Mouse (Mus musculus) liver, embryonic 15.5 days (tissue): Measurements from ENCODE around the gene Col18a1. TPM values are rescaled to one million over a fixed set of nuclear protein-coding genes. Genes with fewer than 3 reads are reported as not detected.
A peak's percentile ranks its signal among the peaks of the same experiment; 100 is the strongest.

Experiments used
- ATAC-seq: fragments of 200-750 bp; cut with Nextera tagmentation; 2 replicates; pipeline ENCODE4 v1.8.0; 2017; ENCODE audit warnings: moderate number of reproducible peaks, mild to moderate bottlenecking, moderate library complexity; ENCODE audit not compliant: insufficient read depth
- H3K27ac ChIP-seq: fragments of 300-500 bp; sonication (generic); replicated peaks from 2 replicates; pipeline ENCODE4 v1.5.1; 2015; ENCODE audit warnings: mild to moderate bottlenecking, inconsistent platforms
- H3K27me3 ChIP-seq: fragments of 300-500 bp; sonication (generic); 2 replicates; pipeline ENCODE4 v1.6.1; 2015; ENCODE audit warnings: mild to moderate bottlenecking, inconsistent platforms
- H3K36me3 ChIP-seq: fragments of 300-500 bp; sonication (generic); replicated peaks from 2 replicates; pipeline ENCODE4 v1.6.1; 2015; ENCODE audit warnings: moderate library complexity, mild to moderate bottlenecking, inconsistent platforms
- H3K4me1 ChIP-seq: fragments of 300-500 bp; sonication (generic); replicated peaks from 2 replicates; pipeline ENCODE4 v1.6.1; 2015; ENCODE audit warnings: inconsistent platforms
- H3K4me2 ChIP-seq: fragments of 300-500 bp; sonication (generic); 2 replicates; pipeline ENCODE4 v1.6.1; 2015; ENCODE audit warnings: moderate library complexity, mild to moderate bottlenecking, inconsistent platforms
- H3K4me3 ChIP-seq: fragments of 300-500 bp; sonication (generic); replicated peaks from 2 replicates; pipeline ENCODE4 v1.5.1; 2015; ENCODE audit warnings: mild to moderate bottlenecking, inconsistent platforms
- H3K9ac ChIP-seq: fragments of 300-500 bp; sonication (generic); 2 replicates; pipeline ENCODE4 v1.6.1; 2015; ENCODE audit warnings: moderate library complexity, mild to moderate bottlenecking, inconsistent platforms
- H3K9me3 ChIP-seq: fragments of 300-500 bp; sonication (generic); replicated peaks from 2 replicates; pipeline ENCODE4 v1.6.1; 2016; ENCODE audit warnings: inconsistent platforms
- WGBS: fragments of 180-500 bp; shearing (Covaris S2); methylation state at CpG from one replicate; pipeline ENCODE4 v1.1.7; 2015; ENCODE audit warnings: mixed read lengths; ENCODE audit not compliant: insufficient replicate concordance; 5-methylcytosine and 5-hydroxymethylcytosine counted together
- polyA plus RNA-seq: library from polyadenylated mRNA; unstranded; fragments of >200 nt; fragmentation: Nextera tagmentation; extraction: Ambion mirVana; gene quantifications from 2 replicates; pipeline ENCODE4 v1.2.1, GENCODE M21; 2015

Gene Col18a1
- polyA plus RNA-seq, 1 experiment from 2014 or later: 66.0 TPM

GRCm38 (mm10) chr10:77061426-77061825 is 104.9 kb downstream of the Col18a1 start:
- 47% methylated on average over 3 of the region's 3 CpGs for WGBS
- peaks cover 9% of the 10 kb centered on the region for H3K4me1 ChIP-seq
- H3K4me3 ChIP-seq: no peak overlapping the region
- ATAC-seq: no peak
- no peaks in the 10 kb centered on the region for H3K27me3 ChIP-seq
- H3K4me2 ChIP-seq: no peak overlapping the region
- H3K36me3 ChIP-seq: peaks cover 16% of the 10 kb centered on the region; the same call in 1 of the 2 replicates
- H3K9me3 ChIP-seq: no peaks in the 10 kb centered on the region
- no peak overlapping the region for H3K9ac ChIP-seq
- H3K27ac ChIP-seq: no peak overlapping the region

- no peaks in the 10 kb centered on the region for H3K27me3 ChIP-seq
- no peaks in the 10 kb centered on the region for H3K9me3 ChIP-seq
- H3K27ac ChIP-seq: no peak overlapping the region
- no peak for ATAC-seq
- WGBS: 72% methylated on average over 10 of the region's 10 CpGs
- peaks cover 19% of the 10 kb centered on the region for H3K4me1 ChIP-seq
- H3K9ac ChIP-seq: no peak overlapping the region
- H3K36me3 ChIP-seq: peaks cover 39% of the 10 kb centered on the region
- no peak overlapping the region for H3K4me2 ChIP-seq
- H3K4me3 ChIP-seq: no peak overlapping the region
Observed at GRCm38 (mm10) chr10:77056768-77057167, 109.6 kb downstream of the Col18a1 start.

- Histone ChIP-seq H3K4me3 (no peak overlapping the region), H3K9ac (no peak overlapping the region), H3K4me2 (no peak overlapping the region), H3K4me1 (no peaks in the 10 kb centered on the region), H3K27ac (no peak overlapping the region), H3K36me3 (peaks cover 45% of the 10 kb centered on the region), H3K9me3 (no peaks in the 10 kb centered on the region), H3K27me3 (no peaks in the 10 kb centered on the region)
- 73% methylated on average over 3 of the region's 3 CpGs for WGBS
- no peak for ATAC-seq
Observed at GRCm38 (mm10) chr10:77048606-77049005, 117.7 kb downstream of the Col18a1 start.

- no peak for ATAC-seq
- WGBS: 49% methylated on average over 4 of the region's 4 CpGs
Observed at GRCm38 (mm10) chr10:77048196-77048595, 118.2 kb downstream of the Col18a1 start.

GRCm38 (mm10) chr10:77038579-77039174 is 127.7 kb downstream of the Col18a1 start:
- WGBS: 75% methylated on average over 8 of the region's 8 CpGs
- Histone ChIP-seq H3K27me3 (no peaks in the 10 kb centered on the region), H3K36me3 (peaks cover 36% of the 10 kb centered on the region), H3K9ac (no peak overlapping the region), H3K4me2 (no peak overlapping the region), H3K4me1 (peaks cover 24% of the 10 kb centered on the region), H3K4me3 (no peak overlapping the region), H3K27ac (no peak overlapping the region), H3K9me3 (no peaks in the 10 kb centered on the region)
- no peak for ATAC-seq

More at GRCm38 (mm10) chr10:77048196-77048595, 118.2 kb downstream of the Col18a1 start:
- Histone ChIP-seq H3K4me3 (no peak overlapping the region), H3K9ac (no peak overlapping the region), H3K27ac (no peak overlapping the region), H3K36me3 (peaks cover 45% of the 10 kb centered on the region), H3K9me3 (no peaks in the 10 kb centered on the region), H3K27me3 (no peaks in the 10 kb centered on the region), H3K4me1 (no peaks in the 10 kb centered on the region), H3K4me2 (no peak overlapping the region)

- Histone ChIP-seq H3K27ac (no peak overlapping the region), H3K4me2 (peak overlapping the region; percentile 97), H3K9me3 (no peaks in the 10 kb centered on the region), H3K27me3 (peaks cover 7% of the 10 kb centered on the region; the same call in 1 of the 2 replicates), H3K36me3 (0 out of 2 replicates have a peak, but pooled peaks cover 15% of the 10 kb centered on the region), H3K4me3 (no peak overlapping the region), H3K9ac (no peak overlapping the region), H3K4me1 (peaks cover 45% of the 10 kb centered on the region)
- WGBS: 53% methylated on average over 6 of the region's 6 CpGs
- ATAC-seq: no peak
Observed at GRCm38 (mm10) chr10:77035487-77035886, 130.9 kb downstream of the Col18a1 start.

GRCm38 (mm10) chr10:77033323-77034025 is 132.9 kb downstream of the Col18a1 start:
- Histone ChIP-seq H3K9me3 (no peaks in the 10 kb centered on the region), H3K4me3 (peak overlapping the region; percentile 66), H3K27me3 (peaks cover 7% of the 10 kb centered on the region; the same call in 1 of the 2 replicates), H3K9ac (peak overlapping the region; percentile 48), H3K4me1 (peaks cover 45% of the 10 kb centered on the region), H3K36me3 (0 out of 2 replicates have a peak, but pooled peaks cover 5% of the 10 kb centered on the region), H3K4me2 (peak overlapping the region; percentile 97), H3K27ac (no peak overlapping the region)
- under 1% methylated on average over 30 of the region's 30 CpGs for whole genome bisulfite sequencing
- peak; percentile 56 for ATAC-seq

GRCm38 (mm10) chr10:77032591-77033322 is 133.6 kb downstream of the Col18a1 start:
- Histone ChIP-seq H3K4me2 (peak overlapping the region; percentile 97), H3K27me3 (peaks cover 7% of the 10 kb centered on the region; the same call in 1 of the 2 replicates), H3K9me3 (no peaks in the 10 kb centered on the region), H3K27ac (no peak overlapping the region), H3K4me3 (peak overlapping the region; percentile 66), H3K9ac (peak overlapping the region; percentile 64), H3K4me1 (peaks cover 45% of the 10 kb centered on the region), H3K36me3 (no peaks in the 10 kb centered on the region)
- under 1% methylated on average over 49 of the region's 49 CpGs for WGBS
- ATAC-seq: peak; percentile 84

GRCm38 (mm10) chr10:77031768-77032375 is 134.5 kb downstream of the Col18a1 start, which contains the start of gene Slc19a1:
Gene Slc19a1 (plus strand): TSS chr10:77032241.
- peaks cover 7% of the 10 kb centered on the region; the same call in 1 of the 2 replicates for H3K27me3 ChIP-seq
- H3K4me1 ChIP-seq: peaks cover 45% of the 10 kb centered on the region
- ATAC-seq: no peak
- no peaks in the 10 kb centered on the region for H3K36me3 ChIP-seq
- peak within 1 kb of the TSS; percentile 64 for H3K9ac ChIP-seq
- peak within 1 kb of the TSS; percentile 66 for H3K4me3 ChIP-seq
- no peak within 1 kb of the TSS for H3K27ac ChIP-seq
- peak within 1 kb of the TSS; percentile 97 for H3K4me2 ChIP-seq
- no peaks in the 10 kb centered on the region for H3K9me3 ChIP-seq
- 67% methylated on average over 13 of the region's 13 CpGs for WGBS

- no peak for ATAC-seq
- H3K36me3 ChIP-seq: no peaks in the 10 kb centered on the region
- H3K9me3 ChIP-seq: no peaks in the 10 kb centered on the region
- H3K4me2 ChIP-seq: no peak overlapping the region
- no peak overlapping the region for H3K27ac ChIP-seq
- H3K9ac ChIP-seq: no peak overlapping the region
- H3K4me1 ChIP-seq: peaks cover 41% of the 10 kb centered on the region
- peaks cover 7% of the 10 kb centered on the region; the same call in 1 of the 2 replicates for H3K27me3 ChIP-seq
- no peak overlapping the region for H3K4me3 ChIP-seq
- 74% methylated on average over 5 of the region's 5 CpGs for WGBS
Observed at GRCm38 (mm10) chr10:77030666-77031065, 135.7 kb downstream of the Col18a1 start.
